Mouse (Mus musculus) midbrain, embryonic 10.5 days (tissue): ENCODE data around the gene Leng9. TPM values are rescaled to one million over a fixed set of nuclear protein-coding genes. Genes with fewer than 3 reads are reported as not detected.
A peak's percentile ranks its signal among the peaks of the same experiment; 100 is the strongest.

Source experiments
- DNase-seq: peaks from one replicate; pipeline ENCODE4 v3.0.0-alpha.2; 2017; ENCODE audit warnings: low spot score
- H3K27ac ChIP-seq: fragments of 300-500 bp; sonication (generic); replicated peaks from 2 replicates; pipeline ENCODE4 v1.5.1; 2016; ENCODE audit warnings: mild to moderate bottlenecking
- H3K27me3 ChIP-seq: fragments of 300-500 bp; sonication (generic); 2 replicates; pipeline ENCODE4 v1.6.1; 2016; ENCODE audit warnings: low read depth, mild to moderate bottlenecking; ENCODE audit not compliant: poor library complexity, severe bottlenecking
- H3K36me3 ChIP-seq: fragments of 300-500 bp; sonication (generic); 2 replicates; pipeline ENCODE4 v1.6.1; 2016; ENCODE audit warnings: mild to moderate bottlenecking, moderate library complexity
- H3K4me1 ChIP-seq: fragments of 300-500 bp; sonication (generic); 2 replicates; pipeline ENCODE4 v1.6.1; 2016
- H3K4me3 ChIP-seq: fragments of 300-500 bp; sonication (generic); 2 replicates; pipeline ENCODE4 v1.5.1; 2016; ENCODE audit warnings: mild to moderate bottlenecking, moderate library complexity
- H3K9me3 ChIP-seq: fragments of 300-500 bp; sonication (generic); replicated peaks from 2 replicates; pipeline ENCODE4 v1.6.1; 2016; ENCODE audit warnings: mild to moderate bottlenecking
- WGBS: fragments of 180-500 bp; shearing (Covaris S2); methylation state at CpG from one replicate; pipeline ENCODE4 v1.1.7; 2016; 5-methylcytosine and 5-hydroxymethylcytosine counted together
- polyA plus RNA-seq: library from polyadenylated mRNA; unstranded; fragments of >200 nt; fragmentation: Nextera tagmentation; extraction: Ambion mirVana; gene quantifications from 2 replicates; pipeline ENCODE4 v1.2.1, GENCODE M21; 2016

Gene Leng9
- polyA plus RNA-seq, 1 experiment from 2014 or later: 1.4 TPM

DNA sequence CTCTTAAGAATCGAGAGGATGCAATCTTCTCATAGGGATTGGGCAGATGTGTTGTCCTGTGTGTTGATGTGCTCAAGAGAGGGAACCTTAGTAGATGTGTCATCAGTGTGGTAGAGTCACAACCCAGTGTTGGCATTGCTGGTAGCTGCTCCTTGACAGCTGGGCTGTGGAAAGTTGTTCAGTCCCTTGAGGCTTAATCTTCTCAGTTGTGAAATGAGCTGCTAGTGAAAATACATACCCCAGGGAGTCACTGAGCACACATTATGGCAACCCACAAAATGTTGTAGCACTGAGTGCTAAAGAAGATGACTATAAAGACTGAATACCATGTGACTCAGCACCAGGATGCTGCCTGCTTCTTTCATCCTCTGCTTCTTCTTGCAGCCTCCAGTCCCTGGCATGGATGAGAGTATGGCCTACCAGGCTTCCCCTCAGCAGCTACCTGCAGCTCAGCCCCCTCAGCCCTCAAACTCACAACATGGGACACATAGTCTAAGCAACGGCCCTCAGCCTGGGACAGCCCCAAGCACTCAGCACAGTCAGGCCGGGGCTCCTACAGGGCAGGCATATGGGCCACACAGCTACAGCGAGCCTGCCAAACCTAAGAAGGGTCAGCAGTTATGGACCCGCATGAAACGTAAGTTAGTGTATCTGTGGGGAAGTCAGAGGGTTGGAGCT, 8.4 kb downstream of the Leng9 start:
- H3K4me1 ChIP-seq: peaks cover 13% of the 10 kb centered on the region
- H3K27me3 ChIP-seq: no peaks in the 10 kb centered on the region
- no peak for DNase-seq
- no peak overlapping the region for H3K27ac ChIP-seq
- 94% methylated on average over 6 of the region's 6 CpGs for WGBS
- no peak overlapping the region for H3K4me3 ChIP-seq
- no peaks in the 10 kb centered on the region; the same call in 1 of the 2 replicates for H3K9me3 ChIP-seq
- peaks cover 89% of the 10 kb centered on the region for H3K36me3 ChIP-seq

DNA sequence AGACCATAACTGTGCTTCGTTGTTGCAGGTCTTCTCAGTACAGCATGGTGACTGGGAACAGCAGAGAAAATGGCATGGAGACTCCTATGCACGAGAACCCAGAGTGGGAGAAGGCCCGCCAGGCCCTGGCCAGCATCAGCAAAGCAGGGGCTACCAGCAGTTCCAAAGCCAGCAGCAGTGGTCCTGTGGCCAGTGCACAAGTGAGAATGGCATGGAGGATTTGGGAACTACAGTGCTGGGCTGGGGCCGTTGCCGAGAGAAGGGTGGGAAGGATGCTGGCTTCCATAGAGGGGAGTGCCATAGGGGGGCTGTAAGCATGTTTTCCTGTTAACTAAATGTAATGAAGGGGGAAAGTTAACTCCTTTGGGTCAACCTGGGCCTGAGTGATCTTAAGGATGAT, 10.8 kb downstream of the Leng9 start:
- no peak for DNase-seq
- H3K9me3 ChIP-seq: no peaks in the 10 kb centered on the region
- peaks cover 24% of the 10 kb centered on the region for H3K4me1 ChIP-seq
- H3K27ac ChIP-seq: no peak overlapping the region
- H3K27me3 ChIP-seq: no peaks in the 10 kb centered on the region
- H3K4me3 ChIP-seq: peak overlapping the region; percentile 7; the same call in 1 of the 2 replicates
- H3K36me3 ChIP-seq: peaks cover 65% of the 10 kb centered on the region
- WGBS: 94% methylated on average over 5 of the region's 5 CpGs

DNA sequence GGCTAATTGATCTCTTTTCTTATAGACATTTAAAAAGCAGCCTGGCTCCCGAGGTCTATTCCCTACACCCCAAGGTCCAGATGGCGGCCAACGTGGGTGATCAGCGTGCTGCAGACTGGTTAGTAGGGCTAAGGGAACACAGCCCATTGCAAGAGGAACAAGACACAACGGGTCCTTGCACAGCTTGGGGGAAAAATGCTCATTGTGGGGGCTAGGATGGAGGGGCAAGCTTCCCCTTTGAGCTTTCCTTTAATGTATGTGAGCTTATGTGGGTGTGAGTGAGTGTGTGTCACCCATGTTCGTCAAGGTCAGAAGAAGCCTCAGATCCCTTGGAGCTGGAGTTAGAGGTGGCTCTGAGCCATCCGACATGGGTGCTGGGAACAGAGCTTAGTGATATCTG, 11.5 kb downstream of the Leng9 start:
- Histone ChIP-seq H3K4me1 (peaks cover 24% of the 10 kb centered on the region), H3K9me3 (no peaks in the 10 kb centered on the region), H3K4me3 (peak overlapping the region; percentile 80), H3K36me3 (peaks cover 62% of the 10 kb centered on the region), H3K27ac (no peak overlapping the region), H3K27me3 (no peaks in the 10 kb centered on the region)
- WGBS: 91% methylated on average over 7 of the region's 7 CpGs
- DNase-seq: no peak

DNA sequence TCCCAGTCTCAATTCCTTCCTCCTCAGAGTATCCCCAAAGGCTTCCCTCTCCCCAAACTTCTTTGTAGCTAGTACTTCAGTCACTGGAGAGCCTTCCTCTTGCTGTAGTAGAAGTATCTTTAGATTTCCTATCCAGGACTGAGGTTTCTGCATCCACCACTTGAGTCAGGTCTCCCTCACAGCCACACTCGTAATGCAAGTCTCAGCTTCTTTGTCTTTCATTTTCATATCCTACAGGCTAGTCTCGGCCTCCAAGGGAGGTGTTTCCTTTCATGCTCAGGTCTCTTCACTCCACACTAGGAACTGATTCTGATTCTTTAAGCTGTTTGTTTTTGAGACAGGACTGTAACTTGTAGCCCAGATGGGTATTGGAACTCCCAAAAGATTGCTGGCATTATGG, 12.0 kb downstream of the Leng9 start:
- Histone ChIP-seq H3K36me3 (peaks cover 62% of the 10 kb centered on the region), H3K4me1 (peaks cover 24% of the 10 kb centered on the region)
- DNase-seq: no peak

DNA sequence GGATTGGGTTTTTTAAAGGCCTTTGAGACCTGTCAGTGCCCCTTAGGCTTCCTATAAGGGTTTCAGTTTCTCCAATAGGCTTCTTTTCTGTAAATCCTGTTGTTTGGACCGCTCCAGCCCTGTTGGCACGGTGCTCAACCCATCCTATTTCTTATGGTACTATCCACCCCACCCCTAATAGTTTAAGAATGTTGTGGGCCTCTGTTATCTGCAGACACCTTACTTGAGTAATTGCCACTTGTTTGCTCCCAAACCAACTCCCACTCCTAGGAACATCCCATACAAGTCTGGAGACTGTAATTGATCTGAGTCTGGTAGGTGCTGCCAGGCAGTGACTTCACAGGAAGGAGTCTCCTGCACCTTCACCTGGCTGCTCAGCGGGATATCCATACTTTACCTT, 12.4 kb downstream of the Leng9 start:
- peak overlapping the region; percentile 80 for H3K4me3 ChIP-seq
- WGBS: 52% methylated on average over 3 of the region's 3 CpGs
- H3K27ac ChIP-seq: peak overlapping the region; percentile 97

More for the DNA sequence above, 12.0 kb downstream of the Leng9 start:
- Histone ChIP-seq H3K27ac (no peak overlapping the region), H3K27me3 (no peaks in the 10 kb centered on the region), H3K9me3 (no peaks in the 10 kb centered on the region), H3K4me3 (peak overlapping the region; percentile 80)
- 96% methylated on average over 2 of the region's 2 CpGs for WGBS

DNA sequence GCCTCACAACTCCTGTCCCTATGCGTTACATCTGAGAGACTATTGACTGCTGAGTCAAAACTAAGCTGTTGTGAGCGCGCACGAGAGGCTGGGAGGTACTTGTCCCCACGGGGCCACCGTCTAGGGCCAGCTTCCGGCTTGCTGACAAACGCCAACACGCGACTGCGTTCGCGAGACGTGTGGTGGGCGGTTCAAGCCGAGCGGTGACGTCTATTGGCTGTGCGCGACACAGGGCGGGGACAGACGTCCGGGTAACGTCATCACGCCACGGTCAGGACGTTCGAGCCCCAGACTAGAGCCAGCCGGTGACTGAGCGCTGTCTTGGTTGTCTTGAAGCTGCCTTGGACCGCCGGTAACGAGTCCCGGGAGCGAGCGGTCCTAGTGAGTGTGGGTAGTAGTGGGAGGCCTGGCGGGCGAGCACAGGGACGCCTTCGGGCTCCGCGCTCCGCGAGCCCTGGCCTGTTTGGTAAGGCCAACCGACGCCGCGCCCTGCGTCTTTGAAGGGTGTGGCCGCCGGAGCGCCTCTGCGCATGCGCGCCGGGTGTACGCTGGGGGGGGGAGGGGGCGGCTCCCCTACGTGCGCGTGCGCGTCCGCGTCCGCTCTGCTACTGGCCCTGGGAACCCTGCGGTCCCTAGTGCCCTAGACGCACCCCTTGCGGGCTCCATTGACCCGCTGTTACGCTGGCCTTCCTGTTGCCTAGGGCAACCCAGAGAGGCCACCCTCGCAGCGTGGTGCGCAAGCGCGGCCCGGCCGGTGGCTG, 13.2 kb downstream of the Leng9 start, which contains the start of gene Leng8:
Leng8 (plus strand) TSS at position 269 of the 761 bp plus-strand sequence.
- peak; percentile 99 for DNase-seq
- Histone ChIP-seq H3K27ac (peak within 1 kb of the TSS; percentile 97), H3K4me3 (peak within 1 kb of the TSS; percentile 80), H3K9me3 (no peaks in the 10 kb centered on the region), H3K27me3 (no peaks in the 10 kb centered on the region), H3K36me3 (peaks cover 62% of the 10 kb centered on the region), H3K4me1 (peaks cover 24% of the 10 kb centered on the region)
- WGBS: under 1% methylated on average over 72 of the region's 78 CpGs

More for the DNA sequence above, 12.4 kb downstream of the Leng9 start:
- no peak for DNase-seq
- Histone ChIP-seq H3K9me3 (no peaks in the 10 kb centered on the region), H3K27me3 (no peaks in the 10 kb centered on the region), H3K4me1 (peaks cover 24% of the 10 kb centered on the region), H3K36me3 (peaks cover 62% of the 10 kb centered on the region)

DNA sequence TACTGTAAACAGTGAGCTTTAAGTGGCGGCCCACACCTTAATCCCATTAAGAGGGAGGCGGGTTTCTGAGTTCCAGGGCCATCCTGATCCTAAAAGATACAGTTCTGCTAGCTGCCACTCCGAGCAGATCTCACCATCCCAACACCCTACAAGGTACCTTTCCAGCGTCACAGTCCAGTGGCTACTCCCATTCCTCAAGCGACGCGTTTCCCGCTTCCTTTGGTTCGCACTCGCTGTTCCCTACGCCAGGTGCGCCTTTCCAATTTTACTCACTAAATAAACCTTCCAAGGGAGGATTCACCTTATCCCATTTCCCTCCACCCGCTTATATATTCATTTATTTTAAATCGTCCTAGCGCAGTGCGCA, 13.8 kb downstream of the Leng9 start:
- under 1% methylated on average over 16 of the region's 16 CpGs for WGBS
- Histone ChIP-seq H3K36me3 (peaks cover 61% of the 10 kb centered on the region), H3K27me3 (no peaks in the 10 kb centered on the region), H3K4me1 (peaks cover 26% of the 10 kb centered on the region), H3K9me3 (no peaks in the 10 kb centered on the region), H3K27ac (peak overlapping the region; percentile 97), H3K4me3 (peak overlapping the region; percentile 80)
- no peak for DNase-seq

DNA sequence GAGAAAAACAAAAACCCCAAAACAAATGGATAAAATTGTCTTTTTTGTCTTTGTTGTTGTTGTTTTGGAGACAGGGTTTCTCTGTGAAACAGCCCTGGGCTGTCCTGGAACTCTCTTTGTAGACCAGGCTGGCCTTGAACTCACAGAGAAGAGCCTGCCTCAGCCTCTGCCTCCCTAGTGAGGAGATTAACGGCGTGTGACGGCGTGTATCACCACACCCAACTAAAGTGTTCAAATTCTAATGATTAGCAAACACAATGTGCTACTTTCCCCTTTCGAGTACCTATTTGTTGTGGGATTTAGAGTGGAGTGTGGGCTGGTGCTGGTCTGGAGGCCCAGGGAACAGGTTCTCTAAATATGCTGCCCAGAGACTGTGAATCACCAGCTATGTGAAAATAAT, 15.3 kb downstream of the Leng9 start:
- H3K4me3 ChIP-seq: no peak overlapping the region
- WGBS: 95% methylated on average over 5 of the region's 5 CpGs
- H3K27me3 ChIP-seq: no peaks in the 10 kb centered on the region
- H3K9me3 ChIP-seq: no peaks in the 10 kb centered on the region
- peaks cover 32% of the 10 kb centered on the region for H3K4me1 ChIP-seq
- no peak overlapping the region for H3K27ac ChIP-seq
- DNase-seq: no peak
- H3K36me3 ChIP-seq: peaks cover 56% of the 10 kb centered on the region

DNA sequence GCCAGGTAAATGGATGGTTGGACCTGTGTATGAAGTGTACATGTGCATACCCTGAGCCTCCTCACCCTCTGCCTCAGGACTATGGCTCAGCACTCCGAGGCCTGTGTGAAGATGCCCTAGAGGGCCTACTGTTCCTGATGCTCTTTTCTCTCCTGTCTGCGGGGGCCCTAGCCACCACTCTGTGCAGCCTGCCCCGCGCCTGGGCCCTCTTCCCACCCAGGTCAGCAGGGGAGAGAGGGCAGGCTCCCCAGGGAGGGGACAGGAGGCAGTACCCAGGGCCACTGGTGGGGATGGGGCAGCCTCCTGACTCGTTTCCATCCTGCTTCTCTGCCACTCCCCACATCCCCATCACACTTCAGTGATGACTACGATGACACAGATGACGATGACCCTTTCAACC, 17.2 kb downstream of the Leng9 start:
- Histone ChIP-seq H3K27ac (no peak overlapping the region), H3K36me3 (peaks cover 54% of the 10 kb centered on the region)
- WGBS: 79% methylated on average over 5 of the region's 7 CpGs

DNA sequence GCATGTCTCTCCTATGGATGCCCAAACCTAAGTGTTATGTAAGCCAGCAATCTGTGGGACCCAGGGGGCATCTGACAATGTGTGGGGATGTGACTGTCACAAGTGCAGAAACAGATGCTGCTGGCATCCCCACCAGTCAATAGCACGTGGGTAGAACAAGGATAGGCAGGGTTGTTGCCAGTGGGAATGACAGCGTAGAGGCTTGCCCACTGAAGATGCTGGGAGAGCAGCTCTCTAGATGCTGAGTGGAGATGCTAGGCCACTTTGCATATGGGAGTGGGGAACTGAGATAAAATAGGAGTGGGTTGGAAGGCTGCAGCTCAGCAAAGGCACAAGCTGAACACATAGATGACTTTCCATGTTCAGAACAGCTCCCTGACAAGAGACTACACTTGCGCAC, 17.6 kb downstream of the Leng9 start:
- Histone ChIP-seq H3K36me3 (peaks cover 57% of the 10 kb centered on the region), H3K27me3 (no peaks in the 10 kb centered on the region)

More for the DNA sequence above, 17.2 kb downstream of the Leng9 start:
- Histone ChIP-seq H3K4me3 (no peak overlapping the region), H3K9me3 (no peaks in the 10 kb centered on the region), H3K27me3 (no peaks in the 10 kb centered on the region), H3K4me1 (peaks cover 24% of the 10 kb centered on the region)
- DNase-seq: no peak

DNA sequence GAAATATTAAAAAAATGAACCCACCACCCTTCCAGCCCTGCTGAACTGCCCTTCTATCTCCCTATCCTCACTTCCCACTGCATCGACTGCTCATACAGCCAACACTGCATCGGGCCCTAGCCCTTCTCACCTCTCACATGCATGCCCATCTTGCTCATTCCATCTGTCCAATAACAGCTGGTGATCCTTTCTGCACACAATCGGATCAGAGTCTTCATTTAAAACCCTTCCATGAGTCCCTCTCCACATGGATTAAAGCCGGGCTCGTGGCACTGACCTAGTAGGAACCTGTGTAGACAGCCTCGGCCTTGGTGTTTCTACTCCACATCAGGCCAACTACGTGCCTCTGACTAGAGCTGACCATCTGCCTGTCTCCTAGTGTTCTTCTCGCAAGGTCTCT, 18.2 kb downstream of the Leng9 start:
- WGBS: 91% methylated on average over 8 of the region's 8 CpGs
- H3K27me3 ChIP-seq: no peaks in the 10 kb centered on the region
- H3K4me1 ChIP-seq: peaks cover 18% of the 10 kb centered on the region; the same call in 1 of the 2 replicates
- H3K4me3 ChIP-seq: no peak overlapping the region
- H3K9me3 ChIP-seq: no peaks in the 10 kb centered on the region
- DNase-seq: no peak
- H3K27ac ChIP-seq: no peak overlapping the region
- peaks cover 64% of the 10 kb centered on the region for H3K36me3 ChIP-seq

More for the DNA sequence above, 17.6 kb downstream of the Leng9 start:
- Histone ChIP-seq H3K27ac (no peak overlapping the region), H3K4me1 (peaks cover 19% of the 10 kb centered on the region), H3K9me3 (no peaks in the 10 kb centered on the region), H3K4me3 (no peak overlapping the region)
- DNase-seq: no peak
- 91% methylated on average over 3 of the region's 3 CpGs for WGBS

DNA sequence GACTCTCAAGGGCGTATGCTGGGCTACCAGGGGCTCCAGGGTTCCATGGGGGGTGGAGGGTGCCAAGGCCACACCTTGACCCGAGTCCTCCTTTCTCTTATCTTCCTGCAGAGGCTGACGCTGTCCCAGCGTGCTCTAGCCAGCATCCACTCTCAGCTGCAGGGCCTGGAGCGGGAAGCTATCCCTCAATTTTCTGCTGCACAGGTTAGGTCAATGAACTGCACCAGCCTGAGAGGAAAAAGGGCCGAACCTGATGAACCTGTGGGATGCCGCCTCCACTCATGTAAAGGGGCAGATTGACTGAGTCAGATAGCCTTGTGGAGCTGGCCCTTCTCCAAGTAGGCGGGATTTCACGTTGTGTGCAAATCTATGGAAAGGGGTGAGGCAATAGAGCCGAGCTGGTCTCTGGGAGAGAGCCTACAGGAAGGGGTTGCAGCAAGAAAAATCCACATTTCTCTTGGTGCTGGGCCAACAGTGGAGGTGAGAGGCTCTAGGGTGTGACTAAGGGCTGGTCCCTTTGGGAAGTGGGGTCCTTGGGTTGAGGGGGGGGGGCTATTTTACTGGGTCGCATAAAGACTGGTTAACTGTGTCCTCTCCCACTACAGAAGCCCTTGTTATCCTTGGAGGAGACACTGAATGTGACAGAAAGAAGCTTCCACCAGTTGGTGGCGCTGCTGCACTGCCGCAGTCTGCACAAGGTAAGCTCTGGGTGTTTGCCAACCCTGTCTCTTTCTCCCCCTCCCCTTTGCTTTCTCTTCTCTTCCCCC, 19.3 kb downstream of the Leng9 start:
- 47% methylated on average over 13 of the region's 13 CpGs for WGBS
- DNase-seq: peak; percentile 76
- Histone ChIP-seq H3K4me1 (peaks cover 15% of the 10 kb centered on the region), H3K27ac (peak overlapping the region; percentile 55), H3K27me3 (no peaks in the 10 kb centered on the region), H3K4me3 (no peak overlapping the region), H3K9me3 (no peaks in the 10 kb centered on the region), H3K36me3 (peaks cover 67% of the 10 kb centered on the region)
